Comparison of ENCODE assay signal across 8 mouse cellular contexts in the genomic region with DNA sequence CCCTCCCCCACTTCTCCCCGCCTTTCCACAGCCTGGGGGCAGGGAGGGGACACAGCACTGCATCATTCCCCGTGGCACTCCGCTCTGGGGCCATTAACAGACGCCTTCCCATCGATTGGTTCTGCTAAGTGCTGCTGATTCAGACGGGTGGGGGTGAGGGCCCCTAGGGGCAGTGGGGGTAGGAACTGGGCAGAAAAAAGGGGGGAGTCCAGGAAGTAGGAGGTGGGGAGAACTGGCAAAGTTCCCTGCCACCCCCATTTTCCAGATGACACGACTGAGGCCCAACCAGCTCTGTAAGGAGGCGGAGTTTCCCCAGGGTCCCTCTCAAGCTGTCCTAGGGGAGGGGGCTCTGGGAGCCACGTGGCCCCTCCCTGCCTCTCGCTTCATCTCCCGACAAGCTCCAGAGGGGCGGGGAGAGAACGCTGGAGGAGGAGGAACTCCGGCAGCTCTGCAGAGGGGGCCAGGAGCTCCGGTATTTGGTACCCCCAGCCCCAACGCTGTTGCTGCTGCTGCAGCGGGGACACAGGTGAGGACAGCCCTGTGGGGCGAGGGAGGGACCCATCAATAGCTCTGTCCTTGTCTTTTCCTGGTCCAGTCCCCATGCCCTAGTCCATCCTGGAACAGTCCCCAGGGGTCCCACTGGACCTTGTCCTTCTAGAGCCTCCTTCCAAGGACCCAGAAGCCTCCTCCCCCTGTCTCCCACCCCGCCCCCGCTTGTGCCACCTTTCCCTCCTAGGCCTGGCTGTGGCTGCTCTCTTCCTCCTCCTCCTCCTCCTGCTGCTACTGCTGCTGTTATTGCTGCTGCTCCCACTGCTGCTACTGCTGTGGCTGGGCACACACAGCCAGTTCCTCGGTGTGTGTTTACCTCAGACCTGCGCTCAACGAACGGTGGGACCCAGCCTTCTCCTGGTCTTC. TPM values are rescaled to one million over a fixed set of nuclear protein-coding genes. Genes with fewer than 3 reads are reported as not detected.
A peak's percentile ranks its signal among the peaks of the same experiment; 100 is the strongest.
DNase-seq lines count a peak whose midpoint lies in the region; ATAC-seq lines count a peak whose summit lies in the region.

A gene (plus strand): TSS at position 425 of the 915 bp plus-strand sequence.

- ATAC-seq in intestine, embryonic 15.5 days: peak; percentile 84
- peak; percentile 59 for ATAC-seq in limb, embryonic 15.5 days (ENCODE audit: insufficient number of reproducible peaks, low FRiP score, low TSS enrichment, low read depth)

- H3K4me2 ChIP-seq in intestine, embryonic 15.5 days (replicated peaks): peak within 1 kb of the TSS; percentile 69
- H3K4me2 ChIP-seq in limb, embryonic 15.5 days: peak within 1 kb of the TSS; percentile 55

- H3K36me3 ChIP-seq in intestine, embryonic 15.5 days: no peaks in the 10 kb centered on the region
- H3K36me3 ChIP-seq in limb, embryonic 15.5 days: peaks cover 19% of the 10 kb centered on the region

- H3K4me3 ChIP-seq in intestine, embryonic 15.5 days (replicated peaks): peak within 1 kb of the TSS; percentile 34
- peak within 1 kb of the TSS; percentile 46 for H3K4me3 ChIP-seq in limb, embryonic 15.5 days

- no peak within 1 kb of the TSS for H3K27ac ChIP-seq in intestine, embryonic 15.5 days
- H3K27ac ChIP-seq in limb, embryonic 15.5 days: no peak within 1 kb of the TSS

- H3K4me1 ChIP-seq in intestine, embryonic 15.5 days (replicated peaks): no peaks in the 10 kb centered on the region
- 0 out of 2 replicates have a peak, but pooled peaks cover 8% of the 10 kb centered on the region for H3K4me1 ChIP-seq in limb, embryonic 15.5 days

- H3K9me3 ChIP-seq in intestine, embryonic 15.5 days: no peaks in the 10 kb centered on the region
- no peaks in the 10 kb centered on the region for H3K9me3 ChIP-seq in limb, embryonic 15.5 days

- H3K27me3 ChIP-seq in intestine, embryonic 15.5 days (replicated peaks): no peaks in the 10 kb centered on the region
- H3K27me3 ChIP-seq in limb, embryonic 15.5 days: no peaks in the 10 kb centered on the region

- 15% methylated on average over 21 of the region's 24 CpGs for WGBS in intestine, embryonic 15.5 days
- WGBS in limb, embryonic 15.5 days: 23% methylated on average over 22 of the region's 24 CpGs

- DNase-seq in layer of hippocampus, adult 11-12 months (ENCODE audit: low spot score): peak; percentile 40
- no peak for DNase-seq in layer of hippocampus, adult 9-10 months (ENCODE audit: low spot score)
- peak; percentile 20 to 33 for DNase-seq in cerebellum, postnatal 25 days
- peak; percentile 22 to 38 for DNase-seq in frontal cortex, postnatal 36 days (ENCODE audit: low spot score in 2 of 2)
- DNase-seq in retina, postnatal 1 day: peak; percentile 40
- no peak for DNase-seq in spleen, postnatal 14 days (ENCODE audit: low spot score in 2 of 2)

- H3K9ac ChIP-seq in intestine, embryonic 15.5 days: peak within 1 kb of the TSS; percentile 47
- H3K9ac ChIP-seq in limb, embryonic 15.5 days: 0 out of 2 replicates have a peak within 1 kb of the TSS, but pooled peaks have one; percentile 20

RNA-seq across cellular contexts. Expression of the gene that starts here (rescaled TPM):
- 1.5 and 2.1 TPM in 2 replicates for polyA plus RNA-seq in intestine, embryonic 15.5 days (2015; fragmentation: Nextera tagmentation; extraction: Ambion mirVana)
- 1.3 TPM in 2 replicates for polyA plus RNA-seq in limb, embryonic 15.5 days (2015; fragmentation: Nextera tagmentation; extraction: Ambion mirVana)

Comparison
In these comparisons a context has a peak if more than half of its experiments do, and no peak if none do; other contexts are left out.
1. DNase-seq: peak in layer of hippocampus, adult 11-12 months (single experiment), cerebellum, postnatal 25 days (2 of 2), frontal cortex, postnatal 36 days (2 of 2) and retina, postnatal 1 day (single experiment); none in layer of hippocampus, adult 9-10 months (single experiment) and spleen, postnatal 14 days (0 of 2).